Mouse (Mus musculus) megakaryocyte, embryonic 14.5 days (primary cell): ENCODE data around the gene 0610010K14Rik.

Source experiments
- FLI1 ChIP-seq: IDR thresholded peaks from 2 replicates; pipeline ENCODE4 v1.6.1; 2012; ENCODE audit warnings: low read length, inconsistent platforms, mixed read lengths
- GATA1 ChIP-seq: IDR thresholded peaks from 3 replicates; pipeline ENCODE4 v1.6.1; 2012; ENCODE audit warnings: mixed read lengths, low read length, inconsistent platforms, borderline replicate concordance

DNA sequence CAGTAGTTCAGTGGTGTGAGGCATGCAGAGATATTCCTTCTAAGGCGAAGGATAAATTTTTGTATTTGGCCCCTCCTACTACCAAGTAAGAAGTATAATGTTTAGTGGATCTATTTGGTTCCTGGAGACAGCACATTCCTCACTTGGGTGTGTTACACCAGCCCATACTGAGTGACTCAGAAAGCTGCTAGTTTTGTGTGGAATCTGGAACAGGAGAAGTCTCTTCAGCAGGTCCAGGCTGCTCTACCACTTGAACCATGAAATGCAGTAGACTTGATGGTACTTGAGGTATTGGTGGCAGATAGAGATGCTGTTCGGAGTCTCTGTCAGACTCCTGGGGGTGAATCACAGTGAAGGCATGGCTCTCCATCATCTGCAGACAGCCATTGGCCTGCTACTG is 27.0 kb downstream of the 0610010K14Rik start:
- TF ChIP-seq GATA1 (no peak), FLI1 (no peak)
